Mouse (Mus musculus) left cerebral cortex, adult 2 months (tissue): ENCODE data around the gene Gm49394. TPM values are rescaled to one million over a fixed set of nuclear protein-coding genes. Genes with fewer than 3 reads are reported as not detected.

Experiments
- DNase-seq, 2 experiments: peaks; one replicate each; pipeline ENCODE4 v3.0.0; 2021 to 2022; ENCODE audit warnings: low spot score in 2 of 2, mixed read lengths in 1 of 2; ENCODE audit errors: extremely low spot score in 1 of 2
- H3K27ac ChIP-seq: fragments of 200-600 bp; 2 replicates; pipeline ENCODE4 v1.8.1; 2022
- H3K4me3 ChIP-seq: fragments of 200-600 bp; 2 replicates; pipeline ENCODE4 v1.8.1; 2022
- CTCF ChIP-seq: fragments of 200-600 bp; IDR thresholded peaks from 2 replicates; pipeline ENCODE4 v1.8.1; 2022; ENCODE audit warnings: antibody characterized with exemption, mild to moderate bottlenecking, moderate library complexity
- intact Hi-C: fragments of 180-260 bp; cut with DNase I; formaldehyde crosslinking; loops from one replicate; pipeline ENCODE4 v1.15.1; 2025
- total RNA-seq, 2 experiments: library from RNA; stranded (reverse); gene quantifications; 2 replicates each; pipeline ENCODE4 v1.2.3; 2021

Gene Gm49394
- total RNA-seq, 2 experiments from 2014 or later: 0.11 TPM; not detected in 1

DNA sequence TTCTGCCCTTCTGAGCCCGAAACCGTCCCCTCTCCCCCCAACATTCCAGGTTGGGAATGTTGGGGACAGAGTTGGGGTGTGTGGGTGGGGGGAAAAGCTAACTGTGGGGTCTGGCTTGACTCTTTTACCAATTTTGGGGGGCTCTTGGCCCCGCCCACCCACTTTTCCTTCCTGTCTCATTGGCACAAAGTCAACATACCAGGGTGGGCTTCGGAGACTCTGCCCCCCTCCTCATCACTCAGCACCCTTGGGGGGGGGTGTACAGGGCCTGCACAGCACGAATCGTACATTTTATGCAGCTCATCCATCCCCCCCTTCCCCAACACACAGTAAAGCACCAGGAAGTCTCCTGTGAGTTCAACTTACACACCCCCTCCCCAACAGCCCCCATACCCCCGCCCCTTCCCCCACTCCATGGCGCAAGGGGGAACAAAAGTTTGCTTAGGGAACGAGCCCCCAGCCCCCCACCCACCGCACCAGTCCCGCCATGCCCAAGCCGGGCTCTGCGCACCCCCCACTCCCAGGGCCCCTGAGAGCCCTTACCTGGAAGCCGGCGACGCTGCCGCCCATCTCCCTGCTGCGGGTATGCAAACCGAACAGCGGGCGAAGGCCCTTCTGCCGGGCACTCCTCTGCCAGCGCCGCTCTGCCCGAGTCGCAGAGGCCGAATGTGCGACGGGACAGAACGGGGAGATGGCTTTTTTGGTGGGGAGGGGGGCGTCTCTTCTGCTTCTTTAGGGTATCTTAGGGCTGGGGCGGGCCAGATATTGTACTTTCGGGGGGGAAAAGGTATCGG lies 11.7 kb downstream of the Gm49394 start:
- no peak for TF ChIP-seq CTCF
- no peak for DNase-seq
- Histone ChIP-seq H3K4me3 (no peak overlapping the region), H3K27ac (no peak overlapping the region)
- intact Hi-C loops: no loop called here

GRCm38 (mm10) chr7:142657341-142657791 lies 12.4 kb downstream of the Gm49394 start:
- H3K4me3 ChIP-seq: no peak overlapping the region
- no peak overlapping the region for H3K27ac ChIP-seq
- no peak for TF ChIP-seq CTCF
- no peak for DNase-seq
- intact Hi-C loops: no loop called here

DNA sequence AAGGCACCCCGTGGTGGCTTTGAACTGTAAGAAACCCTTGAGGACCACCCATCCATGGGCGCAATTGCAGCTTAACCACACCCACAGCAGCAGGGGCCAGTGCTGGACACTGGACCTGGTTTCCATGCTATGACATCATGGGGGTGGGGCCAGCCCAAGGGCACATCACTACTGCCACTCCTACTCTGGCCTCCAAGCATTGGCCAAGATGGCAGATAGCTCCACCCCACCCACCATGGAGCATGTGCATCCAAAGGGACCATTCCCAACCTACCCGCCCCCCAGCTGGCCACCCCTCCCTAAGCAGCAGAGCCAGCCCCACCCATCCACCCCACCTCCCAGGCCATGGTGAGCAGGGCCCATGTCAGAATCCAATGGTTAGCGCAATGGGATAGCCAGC lies 13.7 kb downstream of the Gm49394 start:
- H3K4me3 ChIP-seq: no peak overlapping the region
- no peak overlapping the region for H3K27ac ChIP-seq

GRCm38 (mm10) chr7:142655633-142656032 lies 14.1 kb downstream of the Gm49394 start:
- Histone ChIP-seq H3K27ac (no peak overlapping the region), H3K4me3 (no peak overlapping the region)
- TF ChIP-seq CTCF: no peak
- intact Hi-C loops: no loop called here
- DNase-seq: no peak

More for the DNA sequence above, 13.7 kb downstream of the Gm49394 start:
- no peak for DNase-seq
- intact Hi-C loops: no loop called here
- no peak for TF ChIP-seq CTCF

DNA sequence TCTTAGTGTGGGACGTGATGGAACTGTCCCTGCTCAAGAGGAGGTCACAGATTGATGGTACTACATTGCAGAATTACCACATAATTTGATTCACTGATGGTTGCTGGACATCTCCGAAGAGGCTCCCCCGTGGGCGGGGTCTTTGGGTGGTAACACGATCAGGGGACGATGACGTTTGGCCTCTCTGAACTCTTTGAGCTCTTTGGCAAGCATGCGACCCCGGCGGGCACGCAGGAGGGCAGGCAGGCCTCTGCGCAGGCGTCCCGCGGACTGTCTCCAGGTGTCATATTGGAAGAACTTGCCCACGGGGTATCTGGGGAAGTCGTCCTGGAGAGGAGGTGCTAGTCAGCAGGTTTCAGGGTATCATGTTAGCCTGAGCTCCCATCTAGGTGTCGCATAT lies 16.0 kb downstream of the Gm49394 start:
- TF ChIP-seq CTCF: no peak
- no peak overlapping the region for H3K4me3 ChIP-seq
- intact Hi-C loops: no loop called here
- DNase-seq: no peak
- H3K27ac ChIP-seq: no peak overlapping the region

DNA sequence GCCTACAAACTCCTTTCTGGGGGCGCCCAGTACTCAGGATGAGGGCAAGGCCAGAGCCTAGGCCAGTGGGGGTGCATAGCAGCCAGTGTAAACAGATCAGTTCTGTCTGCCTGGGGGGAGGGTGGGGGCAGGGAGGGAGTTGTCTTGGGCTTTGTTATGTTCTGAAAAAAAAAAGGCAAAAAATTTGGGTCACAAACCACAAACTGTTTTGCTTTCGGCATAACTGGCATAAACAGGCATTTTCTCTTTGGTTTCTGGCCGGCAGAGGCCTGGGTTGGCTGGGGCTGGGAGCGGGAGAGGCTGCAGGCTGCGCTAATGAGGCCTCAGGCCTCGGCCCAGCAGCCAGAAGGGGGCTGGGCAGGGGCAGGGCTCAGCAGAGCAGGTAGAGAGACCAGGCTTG lies 23.1 kb downstream of the Gm49394 start:
- H3K4me3 ChIP-seq: no peak overlapping the region
- no peak for TF ChIP-seq CTCF
- intact Hi-C loops: no loop called here
- no peak for DNase-seq
- no peak overlapping the region for H3K27ac ChIP-seq

GRCm38 (mm10) chr7:142645045-142645444 lies 24.7 kb downstream of the Gm49394 start:
- H3K27ac ChIP-seq: no peak overlapping the region
- DNase-seq: no peak
- intact Hi-C loops: no loop called here
- H3K4me3 ChIP-seq: no peak overlapping the region
- no peak for TF ChIP-seq CTCF

DNA sequence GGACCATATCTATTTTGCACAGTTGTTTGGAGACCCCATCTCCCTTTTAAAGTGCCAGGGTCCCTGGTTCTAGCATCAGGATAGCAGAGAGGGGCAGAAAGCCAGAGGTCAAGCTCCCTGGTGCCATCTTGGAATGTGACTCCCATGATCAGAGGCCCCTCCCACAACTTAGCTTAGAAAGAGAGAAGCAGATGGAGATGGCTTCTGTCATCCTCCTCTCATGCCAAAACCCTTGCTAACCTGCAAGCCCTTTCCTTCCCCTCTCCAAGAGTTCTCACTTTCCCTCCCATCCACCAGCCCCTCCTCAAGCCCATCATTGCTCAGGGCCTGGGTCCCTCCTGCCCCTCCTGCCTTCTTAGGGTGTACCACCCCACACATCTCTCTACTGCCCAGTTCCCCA lies 33.6 kb downstream of the Gm49394 start:
- intact Hi-C loops: no loop called here
- H3K27ac ChIP-seq: no peak overlapping the region
- no peak for DNase-seq
- no peak overlapping the region for H3K4me3 ChIP-seq
- TF ChIP-seq CTCF: no peak

DNA sequence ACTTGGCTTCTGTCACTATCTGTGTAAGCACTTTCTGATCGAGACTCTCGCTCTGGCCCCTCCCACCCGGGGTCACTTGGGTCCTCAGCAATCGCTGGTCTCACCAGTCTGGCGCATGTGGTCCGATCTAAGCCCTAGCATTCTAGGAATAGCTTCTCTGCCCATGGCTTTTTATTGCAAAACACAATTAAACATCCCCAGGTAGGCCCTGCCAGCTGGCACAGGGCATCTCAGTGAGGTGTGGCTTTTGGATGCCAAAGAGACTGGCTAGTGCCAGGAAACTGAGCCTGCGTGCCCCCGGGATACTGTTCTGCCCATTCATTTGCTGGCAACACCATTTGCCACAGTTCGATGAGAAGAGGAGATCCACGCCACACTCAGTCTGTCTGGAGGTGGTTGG lies 39.1 kb downstream of the Gm49394 start:
- Histone ChIP-seq H3K4me3 (no peak overlapping the region), H3K27ac (no peak overlapping the region)
- DNase-seq: no peak
- intact Hi-C loops: no loop called here
- TF ChIP-seq CTCF: no peak

GRCm38 (mm10) chr7:142629806-142630205 lies 39.9 kb downstream of the Gm49394 start:
- Histone ChIP-seq H3K27ac (no peak overlapping the region), H3K4me3 (no peak overlapping the region)
- intact Hi-C loops: no loop called here
- TF ChIP-seq CTCF: no peak
- DNase-seq: no peak

DNA sequence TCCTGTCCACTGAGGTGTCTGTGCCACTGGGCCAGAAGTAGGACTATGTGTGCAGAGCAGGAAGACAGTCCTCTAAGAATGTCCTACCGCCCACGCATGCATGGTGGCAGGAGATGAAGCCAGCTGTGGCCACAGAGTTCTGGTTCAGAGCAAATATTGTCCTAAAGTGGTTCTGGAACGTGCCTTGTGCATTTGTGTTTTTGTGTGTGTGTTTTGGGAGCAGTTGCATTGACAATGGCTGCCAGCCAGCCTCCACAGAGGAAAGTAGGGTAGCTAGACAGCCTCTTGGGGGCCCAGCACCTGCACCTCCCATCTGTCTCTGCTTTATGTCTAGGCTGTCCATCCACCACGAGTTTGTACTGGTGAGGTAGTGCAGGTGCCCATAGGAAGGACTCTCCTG lies 47.6 kb downstream of the Gm49394 start:
- TF ChIP-seq CTCF: no peak
- DNase-seq: no peak
- Histone ChIP-seq H3K27ac (no peak overlapping the region), H3K4me3 (no peak overlapping the region)
- intact Hi-C loops: no loop called here

DNA sequence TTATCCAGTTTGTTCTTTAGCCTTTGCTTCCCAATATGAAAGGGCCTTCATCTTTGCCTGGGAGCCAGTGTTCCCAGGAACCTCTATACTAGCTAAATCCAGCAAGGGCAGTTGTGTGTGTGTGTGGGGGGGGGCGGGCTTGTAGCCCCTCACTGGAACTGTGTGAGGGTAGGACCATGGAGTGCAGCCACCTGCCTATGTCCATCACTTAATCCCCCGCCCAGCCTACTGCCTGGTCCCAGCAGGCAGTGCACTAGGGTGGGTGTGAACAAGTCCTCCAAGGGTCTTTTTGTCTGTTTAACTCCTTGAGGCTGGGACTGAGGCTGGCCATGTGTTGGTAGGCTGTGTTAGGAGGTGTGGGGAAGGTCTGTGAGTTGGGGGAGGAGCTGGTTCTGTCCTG lies 56.7 kb downstream of the Gm49394 start:
- intact Hi-C loops: no loop called here
- no peak for TF ChIP-seq CTCF
- Histone ChIP-seq H3K4me3 (no peak overlapping the region), H3K27ac (no peak overlapping the region)
- DNase-seq: no peak
